7 mouse cellular contexts compared by ENCODE assay signal in genomic region chr7:16174597-16175541, GRCm38 (mm10). TPM values are rescaled to one million over a fixed set of nuclear protein-coding genes. Genes with fewer than 3 reads are reported as not detected.
DNase-seq lines count a peak whose midpoint lies in the region; ATAC-seq and TF ChIP-seq lines count a peak whose summit lies in the region.

Meis3 (plus strand) TSS chr7:16175090.

- peak within 1 kb of the TSS; percentile 93 for H3K27ac ChIP-seq in hindbrain, embryonic 13.5 days

- H3K4me3 ChIP-seq in hindbrain, embryonic 13.5 days = peak within 1 kb of the TSS; percentile 82

- WGBS in hindbrain, embryonic 13.5 days = under 1% methylated on average over 42 of the region's 42 CpGs

- peaks cover 3% of the 10 kb centered on the region for H3K27me3 ChIP-seq in Patski
- no peaks in the 10 kb centered on the region for H3K27me3 ChIP-seq in hindbrain, embryonic 13.5 days

- H3K4me2 ChIP-seq in hindbrain, embryonic 13.5 days = peak within 1 kb of the TSS; percentile 70

- intact Hi-C loops in left cerebral cortex, postnatal 36 days (cut with DNase I) = no loop called here

- H3K9ac ChIP-seq in hindbrain, embryonic 13.5 days = peak within 1 kb of the TSS; percentile 93

- peak; percentile 81 for ATAC-seq in Patski
- peak; percentile 90 for ATAC-seq in hindbrain, embryonic 13.5 days (ENCODE audit: low FRiP score)

- H3K36me3 ChIP-seq in hindbrain, embryonic 13.5 days = peaks cover 29% of the 10 kb centered on the region

- TF ChIP-seq CTCF in Patski (IDR thresholded peaks at IDR 0.05) = no peak

- H3K4me1 ChIP-seq in hindbrain, embryonic 13.5 days (replicated peaks) = peaks cover 52% of the 10 kb centered on the region

- no peak for DNase-seq in Patski (ENCODE audit: low read depth, low spot score)
- peak; percentile 55 for DNase-seq in cerebellum, adult 11 months
- DNase-seq in forelimb bud, embryonic 11.5 days (ENCODE audit: low read depth, low spot score) = peak; percentile 28
- peak in 1 of 2 experiments; percentile 75 for DNase-seq in left cerebral cortex, postnatal 36 days (ENCODE audit: low spot score in 2 of 2)
- peak; percentile 85 for DNase-seq in mesoderm, embryonic 11.5 days (ENCODE audit: low read depth, low spot score)
- DNase-seq in skeletal muscle tissue, adult 2 months (ENCODE audit: low read depth, low spot score) = peak; percentile 17

- POLR2A ChIA-PET in Patski (lab: Charles Lee) = interaction anchor here (1.0 to 1.2 kb wide), 2 partner anchors 9 to 22 kb away, joined by 3 read pairs; no protein-coding TSS in a partner anchor

- in situ Hi-C loops in Patski (cut with MboI; ENCODE audit: low pct_unique_long_range_greater_than_20kb) = no loop called here

- CTCF ChIA-PET in Patski (lab: Charles Lee) = interaction anchor here (0.7 to 3.3 kb wide), 5 partner anchors 12 to 88 kb away, joined by 3 to 10 read pairs (median 3); no protein-coding TSS in a partner anchor

- H3K9me3 ChIP-seq in hindbrain, embryonic 13.5 days = no peaks in the 10 kb centered on the region

RNA-seq across cellular contexts. Expression of gene Meis3, which starts in this region (rescaled TPM):
- 26.9 TPM for polyA plus RNA-seq in Patski (2021)
- 147 and 160 TPM in 2 replicates for polyA plus RNA-seq in hindbrain, embryonic 13.5 days (2015; fragmentation: Nextera tagmentation; extraction: Ambion mirVana)
- 10 to 100 TPM; 37.3 to 40.9 TPM for total RNA-seq in left cerebral cortex, postnatal 36 days (2021)
